Mouse (Mus musculus): ENCODE measurements at regions not wholly inside any gene's neighbourhood (a gene's known extent, or its start where the extent isn't known, plus 50 kb on each side); places are given as distances from the start of the nearest gene placed in this dataset.

DNA sequence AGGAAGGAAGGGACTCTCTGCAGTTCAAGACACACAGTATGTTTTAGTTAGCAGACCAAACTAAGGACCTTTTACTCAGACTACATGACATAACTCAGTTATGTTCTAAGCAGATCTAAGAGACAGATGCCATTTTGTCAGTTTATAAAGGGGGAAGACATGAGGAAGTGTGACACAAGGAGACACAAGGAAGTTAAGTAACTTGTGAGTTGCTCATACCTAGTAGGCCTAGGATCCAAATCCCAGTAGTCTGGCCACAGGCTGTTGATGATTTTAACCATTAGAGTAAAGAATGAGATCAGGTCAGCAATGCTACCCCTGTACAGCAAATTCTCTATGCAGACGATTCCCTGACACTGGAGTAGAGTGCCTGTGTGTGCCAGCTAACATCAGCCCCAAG, 59.3 kb upstream of the Lta4h start:
- no peak for TF ChIP-seq CTCF (IDR thresholded peaks at IDR 0.05; ENCODE audit: extremely low read depth, insufficient read length, insufficient replicate concordance, low read depth, low read length)
- TF ChIP-seq POLR2A (IDR thresholded peaks at IDR 0.05; ENCODE audit: low read depth, low read length), result no peak
